Mouse (Mus musculus) forebrain, embryonic 15.5 days (tissue): ENCODE data around the gene Efcab7. TPM values are rescaled to one million over a fixed set of nuclear protein-coding genes. Genes with fewer than 3 reads are reported as not detected.

Source experiments
- ATAC-seq: fragments of 200-750 bp; cut with Nextera tagmentation; replicated peaks from 2 replicates; pipeline ENCODE4 v1.8.0; 2017; ENCODE audit warnings: mild to moderate bottlenecking, moderate TSS enrichment, moderate library complexity
- H3K27ac ChIP-seq: fragments of 300-500 bp; sonication (generic); replicated peaks from 2 replicates; pipeline ENCODE4 v1.5.1; 2015; ENCODE audit warnings: mild to moderate bottlenecking, inconsistent platforms
- H3K27me3 ChIP-seq: fragments of 300-500 bp; sonication (generic); 2 replicates; pipeline ENCODE4 v1.6.1; 2015; ENCODE audit warnings: inconsistent platforms
- H3K36me3 ChIP-seq: fragments of 300-500 bp; sonication (generic); 2 replicates; pipeline ENCODE4 v1.6.1; 2015; ENCODE audit warnings: mild to moderate bottlenecking, inconsistent platforms
- H3K4me1 ChIP-seq: fragments of 300-500 bp; sonication (generic); 2 replicates; pipeline ENCODE4 v1.6.1; 2015; ENCODE audit warnings: inconsistent platforms
- H3K4me2 ChIP-seq: fragments of 300-500 bp; sonication (generic); replicated peaks from 2 replicates; pipeline ENCODE4 v1.6.1; 2015; ENCODE audit warnings: mild to moderate bottlenecking, inconsistent platforms
- H3K4me3 ChIP-seq: fragments of 300-500 bp; sonication (generic); 2 replicates; pipeline ENCODE4 v1.5.1; 2015; ENCODE audit warnings: mild to moderate bottlenecking, inconsistent platforms
- H3K9ac ChIP-seq: fragments of 300-500 bp; sonication (generic); replicated peaks from 2 replicates; pipeline ENCODE4 v1.6.1; 2015; ENCODE audit warnings: mild to moderate bottlenecking, inconsistent platforms
- H3K9me3 ChIP-seq: fragments of 300-500 bp; sonication (generic); 2 replicates; pipeline ENCODE4 v1.6.1; 2016; ENCODE audit warnings: inconsistent platforms
- WGBS: fragments of 180-500 bp; shearing (Covaris S2); methylation state at CpG from one replicate; pipeline ENCODE4 v1.1.7; 2015; ENCODE audit warnings: mixed read lengths; 5-methylcytosine and 5-hydroxymethylcytosine counted together
- polyA plus RNA-seq: library from polyadenylated mRNA; unstranded; fragments of >200 nt; fragmentation: Nextera tagmentation; extraction: Ambion mirVana; gene quantifications from 2 replicates; pipeline ENCODE4 v1.2.1, GENCODE M21; 2015

The Efcab7 gene
- polyA plus RNA-seq, 1 experiment from 2014 or later: 20.8 TPM

GRCm38 (mm10) chr4:99947192-99947591 lies 118.2 kb downstream of the Efcab7 start:
- no peak overlapping the region for H3K27ac ChIP-seq
- no peaks in the 10 kb centered on the region for H3K27me3 ChIP-seq
- 71% methylated on average over 1 of the region's 1 CpGs for WGBS
- H3K4me3 ChIP-seq: no peak overlapping the region
- H3K4me1 ChIP-seq: no peaks in the 10 kb centered on the region
- H3K9me3 ChIP-seq: no peaks in the 10 kb centered on the region
- H3K36me3 ChIP-seq: no peaks in the 10 kb centered on the region
- no peak overlapping the region for H3K4me2 ChIP-seq
- peak; percentile 79 for ATAC-seq
- no peak overlapping the region for H3K9ac ChIP-seq

GRCm38 (mm10) chr4:99947896-99948295 lies 118.9 kb downstream of the Efcab7 start:
- Histone ChIP-seq H3K9ac (no peak overlapping the region), H3K27me3 (no peaks in the 10 kb centered on the region), H3K36me3 (no peaks in the 10 kb centered on the region), H3K9me3 (no peaks in the 10 kb centered on the region), H3K4me1 (no peaks in the 10 kb centered on the region), H3K4me3 (no peak overlapping the region), H3K27ac (no peak overlapping the region), H3K4me2 (no peak overlapping the region)
- 100% methylated on average over 1 of the region's 1 CpGs for WGBS
- peak; percentile 54; the same call in 1 of the 2 replicates for ATAC-seq

DNA sequence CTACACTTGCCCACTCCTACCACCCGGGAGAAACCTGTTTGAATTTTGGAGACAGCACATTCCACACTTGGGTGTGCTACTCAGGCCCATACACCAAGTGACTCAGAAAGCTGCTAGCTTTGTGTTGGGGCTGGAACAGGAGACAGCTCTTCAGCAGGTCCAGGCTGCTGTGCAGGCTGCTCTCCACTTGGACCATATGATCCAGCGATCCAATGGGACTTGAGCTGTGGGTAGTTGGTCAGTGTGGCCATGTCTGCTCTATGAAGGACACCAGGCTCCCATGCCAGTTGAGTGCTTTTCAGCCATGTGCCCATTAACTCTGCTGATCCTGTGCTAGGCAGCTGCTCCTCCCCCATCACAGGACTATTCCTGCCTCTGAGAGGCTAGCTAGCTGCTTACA lies 124.9 kb downstream of the Efcab7 start:
- H3K4me2 ChIP-seq: no peak overlapping the region
- no peak for ATAC-seq
- WGBS: 98% methylated on average over 2 of the region's 2 CpGs
- H3K9me3 ChIP-seq: no peaks in the 10 kb centered on the region
- no peak overlapping the region for H3K4me3 ChIP-seq
- no peaks in the 10 kb centered on the region for H3K4me1 ChIP-seq
- no peaks in the 10 kb centered on the region for H3K27me3 ChIP-seq
- H3K36me3 ChIP-seq: no peaks in the 10 kb centered on the region
- no peak overlapping the region for H3K27ac ChIP-seq
- H3K9ac ChIP-seq: no peak overlapping the region

DNA sequence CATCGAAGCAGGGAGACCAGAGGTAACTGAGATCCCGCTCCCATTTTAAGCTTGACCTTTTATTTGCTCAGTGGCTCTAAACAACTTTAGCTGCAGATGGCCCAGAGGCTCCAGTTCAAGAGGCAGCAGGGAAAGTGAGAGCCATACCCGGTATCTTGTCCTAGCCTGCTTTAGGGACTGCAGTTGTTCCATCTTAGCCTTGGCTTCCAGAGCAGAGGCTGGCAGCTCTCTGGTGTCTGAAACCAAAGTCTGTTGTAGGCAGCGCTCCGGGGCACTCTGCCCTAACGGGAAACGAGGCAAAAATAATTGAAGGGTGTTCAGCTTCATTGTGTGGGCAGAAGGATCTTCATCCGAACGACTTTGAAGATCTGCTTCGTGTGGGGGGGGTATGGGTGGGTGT lies 126.4 kb downstream of the Efcab7 start:
- H3K27ac ChIP-seq: no peak overlapping the region
- no peak overlapping the region for H3K4me3 ChIP-seq
- no peaks in the 10 kb centered on the region for H3K9me3 ChIP-seq
- WGBS: 69% methylated on average over 10 of the region's 10 CpGs
- no peaks in the 10 kb centered on the region for H3K4me1 ChIP-seq
- no peak for ATAC-seq
- H3K36me3 ChIP-seq: no peaks in the 10 kb centered on the region
- H3K4me2 ChIP-seq: no peak overlapping the region
- no peaks in the 10 kb centered on the region for H3K27me3 ChIP-seq
- H3K9ac ChIP-seq: no peak overlapping the region

GRCm38 (mm10) chr4:99957186-99957585 lies 128.2 kb downstream of the Efcab7 start:
- Histone ChIP-seq H3K4me3 (no peak overlapping the region), H3K27ac (no peak overlapping the region), H3K9me3 (no peaks in the 10 kb centered on the region), H3K27me3 (no peaks in the 10 kb centered on the region), H3K4me1 (no peaks in the 10 kb centered on the region), H3K36me3 (no peaks in the 10 kb centered on the region), H3K4me2 (no peak overlapping the region), H3K9ac (no peak overlapping the region)
- WGBS: 93% methylated on average over 4 of the region's 4 CpGs
- ATAC-seq: no peak

GRCm38 (mm10) chr4:99958084-99958815 lies 129.3 kb downstream of the Efcab7 start:
- no peaks in the 10 kb centered on the region for H3K36me3 ChIP-seq
- no peak overlapping the region for H3K27ac ChIP-seq
- H3K4me2 ChIP-seq: no peak overlapping the region
- H3K27me3 ChIP-seq: no peaks in the 10 kb centered on the region
- H3K4me1 ChIP-seq: no peaks in the 10 kb centered on the region
- no peak overlapping the region for H3K9ac ChIP-seq
- no peak overlapping the region for H3K4me3 ChIP-seq
- no peak for ATAC-seq
- no peaks in the 10 kb centered on the region for H3K9me3 ChIP-seq
- WGBS: 78% methylated on average over 7 of the region's 7 CpGs

DNA sequence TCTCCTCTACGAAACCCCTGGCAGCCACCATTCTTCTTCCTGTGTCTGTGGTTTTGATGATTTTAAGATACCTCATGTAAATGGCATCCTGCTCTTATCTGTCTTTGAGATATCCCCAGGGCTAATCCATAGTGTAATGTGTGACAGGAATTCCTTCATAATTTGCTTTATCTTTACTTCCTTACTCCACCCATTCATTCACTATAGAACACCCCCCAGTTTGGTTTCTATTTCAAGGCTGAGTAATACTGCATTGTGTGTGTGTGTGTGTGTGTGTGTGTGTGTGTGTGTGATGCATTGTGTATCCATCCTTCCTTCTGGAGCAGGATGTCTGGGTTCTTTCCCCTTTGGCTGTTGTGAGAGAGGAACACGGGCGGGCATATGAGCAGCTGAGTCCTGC lies 130.3 kb downstream of the Efcab7 start:
- no peaks in the 10 kb centered on the region for H3K9me3 ChIP-seq
- H3K9ac ChIP-seq: no peak overlapping the region
- no peaks in the 10 kb centered on the region for H3K4me1 ChIP-seq
- WGBS: 85% methylated on average over 3 of the region's 3 CpGs
- no peak for ATAC-seq
- H3K4me3 ChIP-seq: no peak overlapping the region
- no peak overlapping the region for H3K27ac ChIP-seq
- H3K27me3 ChIP-seq: no peaks in the 10 kb centered on the region
- H3K4me2 ChIP-seq: no peak overlapping the region
- H3K36me3 ChIP-seq: no peaks in the 10 kb centered on the region

Other genes with a start within 250 kb of the Efcab7 start
- gene Foxd3, start 172.9 kb upstream of the Efcab7 start, polyA plus RNA-seq: 0.11 TPM in 1 of 2 replicates, not detected in the other
- gene Alg6, start 113.5 kb upstream of the Efcab7 start, polyA plus RNA-seq: 9.8 and 10.5 TPM in 2 replicates
- 36.0 and 42.3 TPM in 2 replicates for gene Pgm1, start 100.2 kb downstream of the Efcab7 start, polyA plus RNA-seq
- 19.2 and 22.3 TPM in 2 replicates for gene Itgb3bp, start 100.6 kb downstream of the Efcab7 start, polyA plus RNA-seq